Mouse (Mus musculus) CH12.LX (cell line): ENCODE data around the gene Elf5. TPM values are rescaled to one million over a fixed set of nuclear protein-coding genes. Genes with fewer than 3 reads are reported as not detected.
A peak's percentile ranks its signal among the peaks of the same experiment; 100 is the strongest.

Experiments used
- DNase-seq: peaks from one replicate; pipeline ENCODE4 v3.0.0-alpha.2; 2013; ENCODE audit errors: extremely low read depth
- H3K27ac ChIP-seq: 2 replicates; pipeline ENCODE4 v1.5.1; 2012; ENCODE audit warnings: low read depth, mild to moderate bottlenecking, control low read depth, moderate library complexity; ENCODE audit not compliant: insufficient read depth
- H3K27me3 ChIP-seq: replicated peaks from 2 replicates; pipeline ENCODE3; 2012; ENCODE audit warnings: inconsistent platforms
- H3K36me3 ChIP-seq, 2 experiments: replicated peaks in 1 of 2; 2 replicates each; pipeline versions ENCODE3 to v1.6.1; 2012; ENCODE audit warnings: inconsistent platforms in 1 of 2, low read length in 1 of 2, mild to moderate bottlenecking in 1 of 2, mixed read lengths in 1 of 2, moderate library complexity in 1 of 2; ENCODE audit not compliant: control insufficient read depth in 1 of 2, insufficient read depth in 1 of 2
- H3K4me1 ChIP-seq, 2 experiments: 2 replicates each; pipeline ENCODE4 v1.6.1; 2012; ENCODE audit warnings: inconsistent platforms in 1 of 2, moderate library complexity in 1 of 2; ENCODE audit not compliant: insufficient read depth in 2 of 2, control insufficient read depth in 1 of 2
- H3K4me2 ChIP-seq: 2 replicates; pipeline ENCODE4 v1.6.1; 2012; ENCODE audit warnings: low read depth, mild to moderate bottlenecking, control low read depth; ENCODE audit not compliant: poor library complexity, insufficient read depth, severe bottlenecking
- H3K4me3 ChIP-seq, 3 experiments: fragments of 150-350 bp in 1 of 3; sonication (generic) in 1 of 3; replicated peaks in 1 of 3; 2 replicates each; pipeline versions ENCODE3 to v1.5.1; 2011 to 2012; ENCODE audit warnings: low read depth in 2 of 3, low read length in 2 of 3, mild to moderate bottlenecking in 2 of 3, moderate library complexity in 2 of 3, control low read depth in 1 of 3, improper control_type of control experiment in 1 of 3, inconsistent platforms in 1 of 3, mixed read lengths in 1 of 3; ENCODE audit not compliant: poor library complexity in 1 of 3
- H3K79me2 ChIP-seq: replicated peaks from 2 replicates; pipeline ENCODE4 v1.6.1; 2012; ENCODE audit warnings: mild to moderate bottlenecking, moderate library complexity; ENCODE audit not compliant: control insufficient read depth, poor library complexity, insufficient read depth, severe bottlenecking; ENCODE audit errors: extremely low read depth
- H3K9ac ChIP-seq: 2 replicates; pipeline ENCODE4 v1.6.1; 2012; ENCODE audit warnings: low read depth, mild to moderate bottlenecking, control low read depth, moderate library complexity; ENCODE audit not compliant: insufficient read depth
- H3K9me3 ChIP-seq: replicated peaks from 2 replicates; pipeline ENCODE3; 2012; ENCODE audit warnings: low read length, inconsistent platforms, mixed read lengths
- CHD1 ChIP-seq: IDR thresholded peaks from 2 replicates; pipeline ENCODE4 v1.6.1; 2012; ENCODE audit warnings: low read depth, low read length, improper control_type of control experiment, inconsistent platforms
- CTCF ChIP-seq, 2 experiments: IDR thresholded peaks in 1 of 2; conservative IDR thresholded peaks in 1 of 2; 2 replicates each; pipeline ENCODE4 v1.5.1; 2011 to 2012; ENCODE audit warnings: low read depth in 2 of 2, low read length in 2 of 2, improper control_type of control experiment in 1 of 2, inconsistent platforms in 1 of 2, mild to moderate bottlenecking in 1 of 2, moderate library complexity in 1 of 2
- E2F4 ChIP-seq: IDR thresholded peaks from 2 replicates; pipeline ENCODE4 v1.6.1; 2011; ENCODE audit warnings: low read depth, low read length, improper control_type of control experiment; ENCODE audit not compliant: insufficient replicate concordance
- IRF4 ChIP-seq: IDR thresholded peaks from 2 replicates; pipeline ENCODE4 v1.6.1; 2014; ENCODE audit warnings: low read depth, mild to moderate bottlenecking, inconsistent platforms, low read length, improper control_type of control experiment
- JUN ChIP-seq: IDR thresholded peaks from 2 replicates; pipeline ENCODE4 v1.6.1; 2011; ENCODE audit warnings: low read depth, mild to moderate bottlenecking, low read length, improper control_type of control experiment, moderate library complexity; ENCODE audit not compliant: insufficient read depth
- JUND ChIP-seq: conservative IDR thresholded peaks from 2 replicates; pipeline ENCODE4 v1.6.1; 2011; ENCODE audit warnings: low read depth, low read length, improper control_type of control experiment
- MAX ChIP-seq: IDR thresholded peaks from 2 replicates; pipeline ENCODE4 v1.6.1; 2011; ENCODE audit warnings: low read length, improper control_type of control experiment
- MAZ ChIP-seq: IDR thresholded peaks from 2 replicates; pipeline ENCODE4 v1.6.1; 2012; ENCODE audit warnings: low read depth, mild to moderate bottlenecking, inconsistent platforms, low read length, improper control_type of control experiment, moderate library complexity
- MEF2A ChIP-seq: IDR thresholded peaks from 2 replicates; pipeline ENCODE4 v1.6.1; 2014; ENCODE audit warnings: low read depth, mild to moderate bottlenecking, inconsistent platforms, low read length, improper control_type of control experiment, borderline replicate concordance
- MXI1 ChIP-seq: IDR thresholded peaks from 2 replicates; pipeline ENCODE4 v1.6.1; 2011; ENCODE audit warnings: mild to moderate bottlenecking, low read depth, low read length, improper control_type of control experiment
- NELFE ChIP-seq: IDR thresholded peaks from 2 replicates; pipeline ENCODE4 v1.6.1; 2011; ENCODE audit warnings: low read depth, low read length, improper control_type of control experiment
- PAX5 ChIP-seq: IDR thresholded peaks from 2 replicates; pipeline ENCODE4 v1.6.1; 2012; ENCODE audit warnings: low read length, inconsistent platforms, mixed read lengths
- RAD21 ChIP-seq: IDR thresholded peaks from 2 replicates; pipeline ENCODE4 v1.6.1; 2011; ENCODE audit warnings: low read depth, mild to moderate bottlenecking, low read length, improper control_type of control experiment, moderate library complexity
- RCOR1 ChIP-seq: conservative IDR thresholded peaks from 2 replicates; pipeline ENCODE4 v1.6.1; 2012; ENCODE audit warnings: low read depth, mild to moderate bottlenecking, inconsistent platforms, low read length, improper control_type of control experiment
- SIN3A ChIP-seq: IDR thresholded peaks from 2 replicates; pipeline ENCODE4 v1.6.1; 2012; ENCODE audit warnings: low read length, improper control_type of control experiment, inconsistent platforms
- TCF12 ChIP-seq: IDR thresholded peaks from 2 replicates; pipeline ENCODE4 v1.6.1; 2014; ENCODE audit warnings: low read depth, mild to moderate bottlenecking, inconsistent platforms, low read length, improper control_type of control experiment
- USF1 ChIP-seq: IDR thresholded peaks from 2 replicates; pipeline ENCODE4 v1.6.1; 2014; ENCODE audit warnings: low read depth, mild to moderate bottlenecking, inconsistent platforms, low read length, improper control_type of control experiment
- USF2 ChIP-seq: conservative IDR thresholded peaks from 2 replicates; pipeline ENCODE4 v1.6.1; 2011; ENCODE audit warnings: low read depth, low read length, improper control_type of control experiment
- ZC3H11A ChIP-seq: IDR thresholded peaks from 2 replicates; pipeline ENCODE4 v1.6.1; 2012; ENCODE audit warnings: low read depth, mild to moderate bottlenecking, inconsistent platforms, low read length, improper control_type of control experiment
- ZKSCAN1 ChIP-seq: IDR thresholded peaks from 2 replicates; pipeline ENCODE4 v1.6.1; 2012; ENCODE audit warnings: low read depth, inconsistent platforms, low read length, improper control_type of control experiment, borderline replicate concordance
- ZMIZ1 ChIP-seq: IDR thresholded peaks from 2 replicates; pipeline ENCODE4 v1.6.1; 2012; ENCODE audit warnings: low read depth, mild to moderate bottlenecking, inconsistent platforms, low read length, improper control_type of control experiment
- dilution Hi-C: fragments of 300-500 bp; cut with MboI; formaldehyde crosslinking; loops from 2 replicates; pipeline ENCODE4 v1.14.3; 2020; ENCODE audit warnings: low sequenced_read_pairs; ENCODE audit not compliant: extremely low pct_unique_long_range_greater_than_20kb, extremely low pct_ligation_motif_present
- in situ Hi-C: fragments of 300-500 bp; cut with MboI; formaldehyde crosslinking; loops from 3 replicates; pipeline ENCODE4 v1.14.3; 2019; ENCODE audit warnings: low sequenced_read_pairs, low pct_ligation_motif_present, low pct_unique_long_range_greater_than_20kb, mixed read lengths
- polyA plus RNA-seq: library from polyadenylated mRNA; unstranded; fragments of >175 nt; gene quantifications from 2 replicates; pipeline ENCODE4 v1.2.1, GENCODE M21; 2012; ENCODE audit warnings: low read depth; ENCODE audit not compliant: insufficient read length
- total RNA-seq, 2 experiments: library from RNA; depleted of rRNA; stranded (reverse); fragments of 300-350 nt in 1 of 2; fragments of >200 nt in 1 of 2; gene quantifications; 2 replicates each; pipeline ENCODE4 v1.2.3; 2012 to 2014

Elf5 gene
- total and polyA plus RNA-seq, 3 experiments: not detected

- dilution Hi-C loops (no loop called here), in situ Hi-C loops (no loop called here)
- H3K4me2 ChIP-seq: no peak overlapping the region
Observed at GRCm38 (mm10) chr2:103379502-103380160, 31.9 kb upstream of the Elf5 start.

GRCm38 (mm10) chr2:103382174-103382573 lies 29.3 kb upstream of the Elf5 start:
- no peak overlapping the region for H3K9ac ChIP-seq
- in situ Hi-C loops: no loop called here
- no peak for TF ChIP-seq MEF2A
- no peak for TF ChIP-seq ZKSCAN1
- no peak for TF ChIP-seq NELFE
- TF ChIP-seq MAX: no peak
- TF ChIP-seq RCOR1: no peak
- TF ChIP-seq IRF4: no peak
- TF ChIP-seq PAX5: no peak
- no peak for TF ChIP-seq E2F4
- TF ChIP-seq, all 38 proteins: peak for 0
- no peaks in the 10 kb centered on the region for H3K36me3 ChIP-seq
- H3K4me3 ChIP-seq: no peak overlapping the region
- no peak overlapping the region for H3K4me2 ChIP-seq
- peaks cover 4 to 14% of the 10 kb centered on the region in 2 experiments; a peak in 3 of 4 replicates for H3K4me1 ChIP-seq
- dilution Hi-C loops: no loop called here
- H3K27ac ChIP-seq: no peak overlapping the region
- H3K9me3 ChIP-seq: no peaks in the 10 kb centered on the region
- no peaks in the 10 kb centered on the region for H3K79me2 ChIP-seq
- DNase-seq: peak; percentile 29
- no peaks in the 10 kb centered on the region for H3K27me3 ChIP-seq

More at GRCm38 (mm10) chr2:103379502-103380160, 31.9 kb upstream of the Elf5 start:
- H3K9me3 ChIP-seq: no peaks in the 10 kb centered on the region
- H3K4me1 ChIP-seq: peaks cover 4 to 14% of the 10 kb centered on the region in 2 experiments; a peak in 3 of 4 replicates
- no peak for TF ChIP-seq USF1
- no peak for TF ChIP-seq MXI1
- no peak for TF ChIP-seq USF2
- TF ChIP-seq SIN3A: no peak
- no peak for TF ChIP-seq ZMIZ1
- TF ChIP-seq CHD1: no peak
- no peak for TF ChIP-seq RAD21
- no peak for TF ChIP-seq MAZ
- TF ChIP-seq JUND: no peak
- no peak for TF ChIP-seq CTCF (conservative IDR thresholded peaks at IDR 0.05 in 1 of 2, IDR thresholded peaks at IDR 0.05 in 1 of 2; ENCODE audit: low read depth in 2 of 2, low read length in 2 of 2)
- TF ChIP-seq ZC3H11A: no peak
- no peak for TF ChIP-seq JUN
- TF ChIP-seq TCF12: no peak
- no peak overlapping the region for H3K9ac ChIP-seq
- no peaks in the 10 kb centered on the region for H3K79me2 ChIP-seq
- H3K27me3 ChIP-seq: no peaks in the 10 kb centered on the region
- no peak for DNase-seq
- no peak overlapping the region for H3K27ac ChIP-seq
- no peak overlapping the region for H3K4me3 ChIP-seq
- no peaks in the 10 kb centered on the region for H3K36me3 ChIP-seq
